Mouse (Mus musculus) telencephalon, adult 2 months (tissue): ENCODE data around the gene Ccdc117.
"Not testable (repeated sequence)": the region's sequence is repeated elsewhere in the genome, so short reads cannot be mapped to it uniquely, and the experiment has no call there.

Experiments used
- DNase-seq: peaks from one replicate; pipeline ENCODE4 v3.0.0-alpha.2; 2011; ENCODE audit warnings: low read depth, low spot score

The Ccdc117 gene

GRCm38 (mm10) chr11:5533108-5533507 lies 8.9 kb downstream of the Ccdc117 start:
- DNase-seq, result no peak

DNA sequence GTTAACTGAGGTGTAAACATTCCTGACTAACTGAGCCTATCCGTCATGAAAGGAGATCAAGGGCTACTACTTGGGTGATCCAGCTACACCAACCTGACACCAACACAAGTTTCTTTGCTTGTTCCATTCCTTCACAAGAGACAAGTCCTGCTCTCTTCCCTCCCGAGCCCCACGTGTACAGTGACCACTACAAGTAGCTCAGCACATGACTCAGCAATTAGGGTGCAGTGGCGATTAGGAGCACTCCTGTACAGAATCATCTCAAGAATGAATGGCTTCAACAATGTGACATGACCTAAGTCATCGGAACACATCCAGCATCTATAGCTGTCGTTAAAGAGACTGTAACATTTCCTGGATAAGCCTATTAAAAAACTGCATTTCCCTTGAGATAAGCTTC lies 11.3 kb downstream of the Ccdc117 start:
- DNase-seq, result no peak

- DNase-seq, result no peak
Measured at GRCm38 (mm10) chr11:5530172-5530571, 11.8 kb downstream of the Ccdc117 start.

DNA sequence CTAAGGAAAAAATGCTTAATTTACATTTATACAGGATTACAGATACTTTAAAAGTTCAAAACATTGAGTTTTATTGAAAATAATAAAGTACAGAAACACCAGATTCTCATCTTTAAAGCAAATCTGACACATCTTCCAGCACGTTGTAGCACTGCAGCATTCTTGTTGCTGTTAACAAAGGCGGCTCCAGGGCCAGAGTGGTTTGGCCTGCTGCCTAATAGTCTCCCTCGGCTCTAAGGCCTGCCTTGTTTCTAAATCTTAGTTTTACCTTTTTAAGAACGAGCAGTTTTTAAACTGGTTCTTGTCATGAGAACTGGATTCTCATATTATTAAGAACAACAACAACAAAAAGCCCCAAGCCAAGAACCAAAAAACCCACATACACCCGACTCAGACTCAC lies 13.1 kb downstream of the Ccdc117 start:
- no peak for DNase-seq

DNA sequence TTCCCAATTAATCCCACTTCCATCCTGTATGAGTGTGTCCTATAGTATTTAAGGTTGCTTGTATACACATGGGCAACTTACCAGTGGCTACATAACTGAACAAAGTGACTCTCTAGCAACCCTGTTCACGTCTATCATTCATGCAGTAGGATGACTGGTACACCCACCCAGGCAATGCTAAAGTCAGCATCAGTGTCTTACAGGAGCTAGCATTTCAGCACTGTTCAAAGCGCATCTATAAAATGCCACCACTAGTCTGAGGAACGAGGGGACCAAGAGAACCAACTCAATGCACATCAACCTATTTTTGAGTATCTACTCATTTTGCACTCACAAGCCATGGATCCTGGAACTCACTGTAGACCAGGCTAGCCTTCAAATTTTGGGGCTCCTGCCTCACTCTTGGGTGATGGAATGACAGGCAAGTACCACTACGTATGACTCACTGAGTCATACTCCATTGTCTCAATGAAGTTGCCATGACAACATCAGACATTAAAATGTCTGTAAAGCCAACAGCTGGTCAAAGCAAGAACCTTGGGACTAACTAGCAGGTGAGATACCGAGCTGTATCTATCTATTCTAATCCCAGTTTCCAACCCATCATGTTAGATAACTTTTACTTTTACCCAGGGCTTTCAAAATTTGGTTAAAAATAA lies 14.0 kb downstream of the Ccdc117 start:
- DNase-seq, result no peak

- no peak for DNase-seq
Measured at GRCm38 (mm10) chr11:5526573-5527439, 15.2 kb downstream of the Ccdc117 start.

DNA sequence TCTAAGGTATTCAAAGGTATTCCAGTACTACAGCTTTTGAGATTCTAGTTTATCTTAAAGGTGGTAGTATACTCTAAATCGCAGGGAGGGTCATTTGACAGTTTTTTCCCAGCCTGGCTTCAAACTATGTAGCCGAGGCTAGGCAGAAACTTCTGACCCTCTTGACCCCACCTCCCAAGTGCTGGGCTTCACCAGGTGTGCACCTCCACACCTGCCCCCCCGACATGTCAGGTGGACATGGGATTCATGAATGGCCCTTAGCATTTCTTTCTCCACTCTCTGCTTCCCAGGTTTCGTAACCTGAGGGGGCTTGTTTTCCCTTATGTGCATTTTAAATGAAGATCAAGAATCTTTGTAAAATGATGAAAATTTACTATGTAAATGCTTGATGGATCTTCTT lies 16.6 kb downstream of the Ccdc117 start:
- no peak for DNase-seq

DNA sequence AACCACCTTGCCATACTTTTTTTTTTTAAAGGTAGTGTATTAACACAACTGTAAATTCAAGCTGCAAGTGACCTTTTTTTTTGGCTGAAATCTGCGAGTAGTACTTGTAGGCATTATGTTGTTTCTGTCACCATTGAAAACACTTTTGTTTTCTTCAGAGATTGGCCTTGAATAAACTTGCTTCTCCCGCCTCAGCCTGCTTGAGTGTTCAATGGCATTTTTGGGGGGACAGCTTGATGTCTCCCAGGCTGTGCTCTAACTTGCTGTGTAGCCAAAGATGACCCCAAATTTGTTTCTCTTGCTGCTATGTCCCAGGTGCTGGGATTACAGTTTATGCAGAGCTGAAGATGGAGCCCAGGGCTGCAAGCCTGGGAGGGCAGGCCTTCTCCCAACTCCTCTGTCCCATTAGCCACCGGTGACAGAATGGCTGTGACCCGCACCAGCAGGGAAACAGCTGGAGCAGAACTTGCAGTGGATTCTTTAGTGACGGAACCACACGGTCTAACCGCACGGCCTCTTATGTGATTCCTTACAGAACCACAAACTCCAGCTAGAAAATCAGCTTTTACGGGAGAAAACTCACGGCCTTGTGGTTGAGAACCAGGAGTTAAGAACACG lies 19.1 kb downstream of the Ccdc117 start:
- no peak for DNase-seq

DNA sequence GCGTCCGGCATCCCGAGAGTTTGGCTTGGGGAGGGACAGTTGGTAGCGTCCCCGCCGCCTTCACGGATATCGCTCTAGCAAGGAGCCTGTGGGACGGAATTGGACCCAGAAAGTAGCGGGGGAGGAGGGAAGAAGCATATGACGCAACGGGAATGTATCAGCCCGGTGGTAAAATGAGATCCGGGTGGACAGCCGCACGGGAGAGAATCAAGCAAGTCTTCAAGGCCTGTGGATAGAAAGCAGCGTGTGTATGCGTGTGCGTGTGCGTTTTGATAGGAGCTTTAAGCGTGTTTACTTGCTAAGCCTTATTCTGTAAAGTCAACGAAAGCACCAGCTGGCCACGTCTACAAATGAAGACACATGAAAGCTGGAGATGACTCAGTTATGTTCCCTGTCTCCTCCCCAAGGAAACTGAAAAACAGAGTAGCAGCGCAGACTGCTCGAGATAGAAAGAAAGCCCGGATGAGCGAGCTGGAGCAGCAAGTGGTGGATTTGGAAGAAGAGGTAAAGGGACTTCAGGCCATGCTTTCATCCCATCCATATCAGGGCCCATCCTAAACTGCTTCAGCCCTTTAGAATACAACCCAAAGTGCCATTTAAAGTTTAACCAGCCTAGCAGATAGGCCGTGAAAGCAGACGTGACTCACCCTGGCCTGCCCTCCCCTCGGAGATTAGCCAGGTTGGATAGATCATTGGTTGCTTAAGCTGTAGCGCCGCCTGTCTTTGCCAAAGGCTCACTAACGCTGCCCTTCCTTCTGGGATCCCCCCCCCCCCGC lies 20.3 kb downstream of the Ccdc117 start:
- DNase-seq, result peak; percentile 83

- DNase-seq, result no peak
Measured at GRCm38 (mm10) chr11:5521266-5521515, 20.8 kb downstream of the Ccdc117 start.

- peak; percentile 88 for DNase-seq
Measured at GRCm38 (mm10) chr11:5520412-5521265, 21.3 kb downstream of the Ccdc117 start, which contains the start of gene Xbp1. Xbp1 (plus strand) TSS chr11:5520659.

GRCm38 (mm10) chr11:5519681-5520080 lies 22.3 kb downstream of the Ccdc117 start:
- DNase-seq, result no peak

GRCm38 (mm10) chr11:5517346-5517745 lies 24.6 kb downstream of the Ccdc117 start:
- DNase-seq, result no peak

- no peak for DNase-seq
Measured at GRCm38 (mm10) chr11:5516617-5517016, 25.4 kb downstream of the Ccdc117 start.

GRCm38 (mm10) chr11:5516151-5516550 lies 25.8 kb downstream of the Ccdc117 start:
- no peak for DNase-seq

- no peak for DNase-seq
Measured at GRCm38 (mm10) chr11:5515655-5516054, 26.3 kb downstream of the Ccdc117 start.

GRCm38 (mm10) chr11:5515196-5515595 lies 26.8 kb downstream of the Ccdc117 start:
- DNase-seq, result no peak

DNA sequence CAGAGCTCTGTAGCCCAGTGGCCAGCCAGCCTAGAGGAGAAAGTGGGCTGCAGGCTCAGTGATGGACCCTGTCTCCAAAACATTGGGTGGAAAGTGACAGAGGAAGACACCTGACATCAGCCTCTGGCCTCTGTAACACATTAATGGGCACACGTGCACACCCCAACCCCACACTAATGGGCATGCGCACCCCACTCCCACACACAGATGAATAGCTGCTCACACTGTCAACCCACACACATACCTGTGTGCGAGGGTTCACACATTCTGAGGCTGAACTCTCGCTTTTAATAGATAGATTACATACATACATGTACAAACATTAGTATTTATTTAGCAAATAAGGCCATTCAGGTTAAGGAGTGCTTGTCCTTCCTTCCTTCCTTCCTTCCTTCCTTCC lies 27.9 kb downstream of the Ccdc117 start:
- DNase-seq, result no peak

GRCm38 (mm10) chr11:5512961-5513360 lies 29.0 kb downstream of the Ccdc117 start:
- no peak for DNase-seq

DNA sequence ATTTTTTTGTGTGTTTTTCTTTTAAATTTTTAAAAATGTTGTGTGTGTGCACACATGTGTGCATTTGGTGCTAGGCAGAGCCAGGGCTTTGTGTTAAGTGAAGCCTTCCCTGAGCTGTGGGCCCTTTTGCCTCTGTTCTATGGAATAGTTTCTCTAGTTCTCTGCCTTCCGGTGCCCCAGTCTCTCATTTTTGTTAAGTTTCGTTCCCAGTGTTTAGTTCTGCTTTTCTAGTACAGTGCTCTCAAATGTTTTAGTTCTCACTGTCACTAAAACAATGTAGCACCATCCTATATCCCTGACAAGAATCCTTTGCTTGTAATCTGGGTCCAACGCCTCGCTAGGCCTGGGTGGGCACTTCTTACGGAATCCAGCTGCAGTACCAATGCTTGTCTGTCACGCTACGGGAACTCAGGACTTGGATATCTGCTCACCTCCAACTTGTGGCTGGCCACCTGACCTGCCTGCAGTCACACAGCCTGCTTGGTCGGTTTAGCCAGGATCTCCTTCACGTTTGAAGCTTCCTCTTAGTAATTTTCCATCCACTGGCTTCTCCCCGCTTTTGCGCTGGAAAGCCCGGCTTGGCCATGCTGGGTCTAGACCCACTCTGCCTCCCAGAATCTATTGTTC lies 29.8 kb downstream of the Ccdc117 start:
- DNase-seq, result no peak

GRCm38 (mm10) chr11:5510686-5511085 lies 31.3 kb downstream of the Ccdc117 start:
- not testable (repeated sequence) for DNase-seq
